Mouse (Mus musculus): ENCODE measurements at regions not wholly inside any gene's neighbourhood (a gene's known extent, or its start where the extent isn't known, plus 50 kb on each side); places are given as distances from the start of the nearest gene placed in this dataset.

- DNase-seq (ENCODE audit: low spot score), result no peak
Measured at GRCm38 (mm10) chr14:102402061-102402689, 580.3 kb downstream of the Kctd12 start.

- DNase-seq (ENCODE audit: low spot score), result no peak
Measured at GRCm38 (mm10) chr14:102396036-102396734, 586.3 kb downstream of the Kctd12 start.

- DNase-seq (ENCODE audit: low spot score), result no peak
Measured at GRCm38 (mm10) chr14:102392351-102392750, 590.1 kb downstream of the Kctd12 start.

- DNase-seq (ENCODE audit: low spot score), result no peak
Measured at GRCm38 (mm10) chr14:102372994-102373567, 609.4 kb downstream of the Kctd12 start.

GRCm38 (mm10) chr14:102361589-102361988 is 620.8 kb downstream of the Kctd12 start:
- no peak for DNase-seq (ENCODE audit: low spot score)

GRCm38 (mm10) chr14:102329409-102329808 is 599.7 kb downstream of the Lmo7 start:
- no peak for DNase-seq (ENCODE audit: low spot score)

- no peak for DNase-seq (ENCODE audit: low spot score)
Measured at GRCm38 (mm10) chr14:102306332-102306731, 576.6 kb downstream of the Lmo7 start.

GRCm38 (mm10) chr14:102302826-102303225 is 573.1 kb downstream of the Lmo7 start:
- no peak for DNase-seq (ENCODE audit: low spot score)

- DNase-seq (ENCODE audit: low spot score), result no peak
Measured at GRCm38 (mm10) chr14:102300251-102300650, 570.5 kb downstream of the Lmo7 start.

GRCm38 (mm10) chr14:102291361-102291760 is 561.6 kb downstream of the Lmo7 start:
- no peak for DNase-seq (ENCODE audit: low spot score)

GRCm38 (mm10) chr14:102250076-102250475 is 520.3 kb downstream of the Lmo7 start:
- DNase-seq (ENCODE audit: low spot score), result no peak

GRCm38 (mm10) chr14:102248581-102248980 is 518.8 kb downstream of the Lmo7 start:
- no peak for DNase-seq (ENCODE audit: low spot score)

GRCm38 (mm10) chr14:102248023-102248422 is 518.3 kb downstream of the Lmo7 start:
- no peak for DNase-seq (ENCODE audit: low spot score)

GRCm38 (mm10) chr14:102243806-102244536 is 514.2 kb downstream of the Lmo7 start:
- DNase-seq (ENCODE audit: low spot score), result no peak

- DNase-seq (ENCODE audit: low spot score), result no peak
Measured at GRCm38 (mm10) chr14:102216581-102217368, 487.0 kb downstream of the Lmo7 start.

GRCm38 (mm10) chr14:102215267-102215964 is 485.7 kb downstream of the Lmo7 start:
- no peak for DNase-seq (ENCODE audit: low spot score)

- no peak for DNase-seq (ENCODE audit: low spot score)
Measured at GRCm38 (mm10) chr14:102212079-102212478, 482.3 kb downstream of the Lmo7 start.

GRCm38 (mm10) chr14:102204881-102205671 is 475.3 kb downstream of the Lmo7 start:
- no peak for DNase-seq (ENCODE audit: low spot score)

GRCm38 (mm10) chr14:102199430-102199829 is 469.7 kb downstream of the Lmo7 start:
- DNase-seq (ENCODE audit: low spot score), result peak; percentile 84

- no peak for DNase-seq (ENCODE audit: low spot score)
Measured at GRCm38 (mm10) chr14:102190786-102191185, 461.0 kb downstream of the Lmo7 start.
